Mouse (Mus musculus): ENCODE data around the gene Far2.

Far2 gene

GRCm38 (mm10) chr6:148046881-148047649, at the start of gene Far2:
Gene Far2 (plus strand): TSS chr6:148047259.
- no peak for DNase-seq (ENCODE audit: low spot score)

DNA sequence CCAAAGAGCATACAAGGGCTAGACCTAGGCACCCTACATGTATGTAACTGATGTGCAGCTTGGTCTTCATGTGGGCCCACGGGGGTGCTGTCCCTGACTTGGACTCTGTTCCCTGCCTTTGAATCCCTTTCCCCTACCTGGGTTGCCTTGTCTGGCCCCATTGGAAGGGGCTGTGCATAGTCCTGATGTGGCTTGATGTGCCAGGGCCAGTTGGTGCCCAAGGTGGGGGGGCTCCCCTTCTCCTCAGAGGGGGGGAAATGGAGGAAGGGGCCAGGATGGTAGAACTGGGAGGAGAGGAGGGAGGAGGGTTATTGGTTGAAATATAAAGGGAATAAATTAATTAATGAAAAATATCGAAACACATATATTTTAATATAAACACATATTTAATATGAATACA, 46.6 kb upstream of the Far2 start:
- no peak for DNase-seq (ENCODE audit: low spot score)

- no peak for DNase-seq (ENCODE audit: low spot score)
Measured at GRCm38 (mm10) chr6:148001071-148001470, 46.0 kb upstream of the Far2 start.

- DNase-seq (ENCODE audit: low spot score): no peak
Measured at GRCm38 (mm10) chr6:148006118-148006837, 40.8 kb upstream of the Far2 start.

- DNase-seq (ENCODE audit: low spot score): no peak
Measured at GRCm38 (mm10) chr6:148040759-148041158, 6.3 kb upstream of the Far2 start.

- no peak for DNase-seq (ENCODE audit: low spot score)
Measured at GRCm38 (mm10) chr6:148047650-148047988, 560 bp downstream of the Far2 start.

DNA sequence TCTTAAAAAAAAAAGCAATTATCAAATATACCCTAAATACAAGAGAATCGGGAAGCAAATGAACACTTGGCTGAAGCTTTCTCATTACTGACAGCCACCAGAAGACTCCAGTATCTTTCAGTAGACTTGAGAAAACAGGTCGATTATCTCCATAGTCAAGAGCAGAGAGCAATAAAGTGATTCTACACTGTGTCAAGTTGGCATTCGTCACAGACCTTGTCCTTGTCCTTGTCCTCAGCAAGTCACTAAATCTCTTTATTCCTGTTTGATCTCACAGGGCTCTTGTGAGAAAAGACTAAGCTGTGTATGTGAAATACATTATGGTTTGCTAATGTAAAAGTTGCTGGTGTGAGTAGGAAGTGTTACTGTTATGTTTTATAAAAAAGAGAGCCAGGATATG, 16.1 kb downstream of the Far2 start:
- no peak for DNase-seq (ENCODE audit: low spot score)

DNA sequence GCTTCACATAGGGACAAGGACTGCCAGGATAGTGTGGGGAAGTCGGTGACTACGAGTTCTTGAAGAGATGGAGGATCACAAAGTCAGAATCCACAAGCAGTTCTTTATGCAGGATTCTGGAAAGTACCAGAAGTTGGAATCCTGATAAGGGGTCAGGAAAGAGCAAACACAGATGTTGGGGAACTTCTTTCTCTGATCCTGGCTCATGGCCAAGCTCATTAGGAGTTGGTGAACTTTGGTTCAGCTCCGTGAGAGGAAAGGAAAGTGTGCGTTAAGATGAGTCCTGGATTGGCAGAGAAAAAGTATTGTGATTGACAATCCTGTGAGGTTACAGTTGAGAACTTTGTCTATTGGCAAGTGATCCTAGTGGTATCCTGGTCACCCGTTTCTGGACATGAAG, 19.2 kb downstream of the Far2 start:
- DNase-seq (ENCODE audit: low spot score): no peak

- no peak for DNase-seq (ENCODE audit: low spot score)
Measured at GRCm38 (mm10) chr6:148068786-148069185, 21.7 kb downstream of the Far2 start.

GRCm38 (mm10) chr6:148073599-148073998, 26.5 kb downstream of the Far2 start:
- DNase-seq (ENCODE audit: low spot score): no peak

DNA sequence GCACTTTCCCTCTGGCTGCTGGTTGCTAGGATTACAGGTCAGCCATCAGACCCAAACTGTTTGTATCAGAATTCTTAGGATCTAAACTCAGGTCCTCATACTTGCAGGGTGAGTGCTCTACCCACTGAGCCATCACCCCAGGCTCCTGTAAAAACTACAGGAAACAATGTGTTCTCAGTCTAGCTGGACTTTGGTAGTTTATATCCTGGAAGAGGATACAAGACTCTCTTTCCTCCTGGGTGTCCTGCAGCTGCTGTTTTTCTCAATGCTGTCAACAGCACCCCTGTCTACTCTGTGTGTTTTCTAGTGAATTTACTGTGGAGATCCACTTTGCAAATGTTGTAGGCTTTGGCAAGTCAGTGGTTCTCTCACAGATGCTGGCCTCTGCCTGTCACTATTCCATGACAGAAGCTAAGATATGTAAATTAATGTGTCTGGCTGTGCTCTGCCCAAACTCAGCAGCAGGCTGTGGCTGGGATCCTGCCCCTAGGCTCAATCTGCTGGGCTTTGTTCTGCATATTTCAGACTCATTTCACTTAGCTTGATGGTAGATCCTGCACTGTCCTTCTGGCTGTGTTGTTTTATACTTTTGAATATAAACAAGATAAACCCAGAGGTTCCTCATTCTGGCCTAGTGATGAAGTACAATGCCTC, 27.3 kb downstream of the Far2 start:
- no peak for DNase-seq (ENCODE audit: low spot score)

DNA sequence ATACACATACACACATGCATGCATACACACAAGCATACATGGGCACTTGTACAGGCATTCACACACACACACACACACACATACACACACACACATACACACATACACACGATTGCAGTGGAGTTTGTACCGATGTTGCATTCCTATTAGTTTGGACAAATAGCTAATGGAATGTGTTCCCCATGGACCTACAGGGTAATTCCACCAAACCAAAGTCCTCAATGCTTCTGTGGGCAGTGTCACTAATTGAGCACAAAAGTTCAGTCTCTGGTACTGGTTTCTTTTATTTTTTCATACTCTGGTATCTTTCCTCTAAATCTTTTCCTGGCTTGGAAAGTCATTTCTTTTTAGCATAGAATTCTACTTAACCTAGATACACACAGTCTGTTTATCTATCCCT, 36.8 kb downstream of the Far2 start:
- DNase-seq (ENCODE audit: low spot score): no peak

- no peak for DNase-seq (ENCODE audit: low spot score)
Measured at GRCm38 (mm10) chr6:148084403-148084802, 37.3 kb downstream of the Far2 start.

DNA sequence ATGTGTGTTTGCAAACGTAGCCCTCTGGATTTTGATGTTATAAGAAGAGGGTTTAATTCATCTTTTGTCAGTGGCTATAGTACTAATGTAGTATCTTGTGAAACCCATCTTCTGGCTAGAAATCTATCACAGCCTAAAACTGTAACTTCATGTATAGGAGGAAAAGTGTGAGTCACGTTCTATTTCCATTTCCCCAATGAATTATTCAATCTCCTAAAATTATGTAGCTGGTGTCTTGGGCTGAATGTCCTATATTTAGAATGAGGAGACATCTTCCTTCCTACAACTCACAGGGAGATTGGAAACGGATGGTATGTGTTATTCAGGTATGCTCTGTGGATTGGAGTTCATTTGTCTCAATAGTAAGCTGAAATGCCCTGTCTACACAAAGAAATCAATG, 50.0 kb downstream of the Far2 start:
- no peak for DNase-seq (ENCODE audit: low spot score)

GRCm38 (mm10) chr6:148101977-148102376, 54.9 kb downstream of the Far2 start:
- DNase-seq (ENCODE audit: low spot score): no peak

DNA sequence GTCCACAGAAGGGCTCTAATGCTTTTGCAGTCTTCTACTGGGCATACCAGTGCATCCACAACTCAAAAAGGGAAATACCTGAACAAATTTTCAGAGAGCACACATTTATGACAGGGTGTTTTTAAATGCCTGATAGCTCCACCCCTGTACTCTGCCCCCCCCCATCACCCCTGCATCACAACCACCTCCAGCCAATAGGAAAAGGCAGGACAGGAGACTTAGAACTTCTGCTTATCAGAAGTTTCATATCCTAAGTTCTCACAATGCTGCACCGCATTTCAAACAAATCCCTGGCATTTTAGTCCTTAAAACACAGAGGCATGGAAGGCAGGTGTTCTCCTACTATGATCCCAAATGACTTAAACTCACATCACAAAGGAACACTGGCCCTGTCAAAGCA, 55.4 kb downstream of the Far2 start:
- no peak for DNase-seq (ENCODE audit: low spot score)

DNA sequence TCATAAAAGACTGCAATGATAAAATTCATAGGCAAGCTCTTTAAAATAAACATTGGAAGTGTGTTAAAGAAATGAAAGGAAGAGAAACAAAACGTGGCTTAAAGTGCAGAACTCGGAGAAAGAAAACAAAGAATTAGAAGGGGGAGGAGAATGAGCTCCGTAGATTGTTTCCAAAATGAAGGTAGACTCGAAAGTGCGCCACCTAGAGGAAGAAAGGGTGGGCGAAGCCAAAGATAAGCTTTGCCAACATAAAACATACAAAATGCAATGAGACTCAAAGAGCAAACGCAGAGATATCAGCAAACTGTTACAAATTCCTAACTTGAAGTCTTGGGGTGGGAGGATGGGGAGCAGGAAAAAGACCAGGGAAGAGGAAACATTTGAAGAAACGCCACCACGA, 57.2 kb downstream of the Far2 start:
- DNase-seq (ENCODE audit: low spot score): no peak

GRCm38 (mm10) chr6:148105722-148106268, 58.7 kb downstream of the Far2 start:
- no peak for DNase-seq (ENCODE audit: low spot score)

DNA sequence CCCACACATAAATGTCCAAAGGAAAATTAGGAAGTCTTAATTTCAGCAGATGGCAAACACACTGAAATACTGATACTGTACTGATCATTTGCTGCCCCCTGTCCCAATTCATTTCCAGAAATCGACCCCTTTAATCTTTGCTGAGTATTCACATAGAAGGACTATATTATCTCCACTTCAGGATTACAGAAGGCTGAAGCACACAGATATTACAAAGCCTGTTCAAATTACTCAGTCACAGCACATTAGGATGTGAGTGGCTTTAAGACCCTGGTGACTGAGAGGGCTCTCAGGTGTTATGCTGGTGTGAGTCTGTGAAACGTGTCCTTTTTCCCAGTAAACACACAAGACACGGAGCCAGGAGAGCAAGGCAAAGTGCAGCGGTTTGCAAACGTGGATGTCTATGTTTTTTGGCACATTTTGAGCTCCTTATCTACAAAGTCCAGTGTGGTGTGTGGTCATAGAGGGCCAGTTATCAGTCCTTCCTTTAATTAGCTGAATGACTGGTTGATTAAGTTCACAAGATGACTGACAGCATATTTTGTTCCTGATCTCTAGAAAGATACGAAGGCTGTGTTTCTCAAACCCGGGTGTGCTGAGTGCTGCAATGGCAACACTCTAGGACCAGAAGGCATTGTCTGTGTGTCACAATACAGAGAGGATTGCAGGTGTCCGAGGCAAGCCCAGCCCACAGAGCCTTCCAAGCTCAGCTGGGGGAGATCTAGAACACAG, 61.8 kb downstream of the Far2 start:
- no peak for DNase-seq (ENCODE audit: low spot score)

GRCm38 (mm10) chr6:148110996-148111633, 64.1 kb downstream of the Far2 start:
- no peak for DNase-seq (ENCODE audit: low spot score)

DNA sequence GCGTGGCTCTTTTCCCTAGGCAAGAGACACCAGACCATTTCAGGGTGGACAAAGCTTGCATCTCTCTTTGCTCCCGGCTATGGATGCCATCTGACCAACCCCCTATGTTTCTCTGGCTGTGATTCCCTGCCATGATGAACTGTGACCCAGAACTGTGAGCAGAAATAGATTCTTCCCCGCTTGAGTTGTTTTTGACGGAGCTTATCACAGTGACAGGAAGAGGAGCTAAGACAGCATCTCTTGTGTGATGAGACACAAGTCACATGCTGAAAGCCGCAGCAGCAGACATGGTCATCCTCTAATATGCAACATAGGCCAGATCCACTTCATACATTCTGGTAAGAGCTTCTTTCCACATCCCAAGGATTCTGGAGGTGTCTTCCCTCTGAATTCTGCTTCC, 69.3 kb downstream of the Far2 start:
- DNase-seq (ENCODE audit: low spot score): no peak

- DNase-seq (ENCODE audit: low spot score): no peak
Measured at GRCm38 (mm10) chr6:148116907-148117306, 69.8 kb downstream of the Far2 start.

All from urinary bladder, postnatal 10 days (tissue).